Mouse (Mus musculus): ENCODE measurements around the gene Rab40c. TPM values are rescaled to one million over a fixed set of nuclear protein-coding genes. Genes with fewer than 3 reads are reported as not detected.
"Not testable (repeated sequence)": the region's sequence is repeated elsewhere in the genome, so short reads cannot be mapped to it uniquely, and the experiment has no call there.

Gene Rab40c
- total RNA-seq, 2 experiments from 2014 or later: 41.0 to 52.9 TPM

DNA sequence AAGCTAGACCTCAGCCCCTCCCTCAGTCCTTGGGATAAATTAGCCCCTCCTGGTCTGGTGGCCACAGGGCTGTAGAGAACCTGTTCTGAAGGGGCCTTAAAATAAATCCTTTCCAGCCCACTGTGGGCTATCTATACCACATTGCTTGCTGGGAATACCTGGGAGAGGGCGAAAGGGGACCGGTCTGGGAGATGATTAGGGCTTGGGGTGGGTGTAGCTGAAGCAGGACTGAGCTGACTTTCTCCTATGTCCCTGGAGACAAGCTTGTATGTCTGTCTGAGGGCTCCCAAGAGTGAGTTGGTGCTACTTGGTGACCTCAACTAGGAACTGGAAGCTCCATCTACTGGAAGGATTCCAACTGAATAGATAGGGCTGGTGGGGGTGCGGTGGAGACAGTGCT is 42.5 kb downstream of the Rab40c start:
- no peak for DNase-seq (ENCODE audit: extremely low spot score in 1 of 2, low spot score in 1 of 2)

DNA sequence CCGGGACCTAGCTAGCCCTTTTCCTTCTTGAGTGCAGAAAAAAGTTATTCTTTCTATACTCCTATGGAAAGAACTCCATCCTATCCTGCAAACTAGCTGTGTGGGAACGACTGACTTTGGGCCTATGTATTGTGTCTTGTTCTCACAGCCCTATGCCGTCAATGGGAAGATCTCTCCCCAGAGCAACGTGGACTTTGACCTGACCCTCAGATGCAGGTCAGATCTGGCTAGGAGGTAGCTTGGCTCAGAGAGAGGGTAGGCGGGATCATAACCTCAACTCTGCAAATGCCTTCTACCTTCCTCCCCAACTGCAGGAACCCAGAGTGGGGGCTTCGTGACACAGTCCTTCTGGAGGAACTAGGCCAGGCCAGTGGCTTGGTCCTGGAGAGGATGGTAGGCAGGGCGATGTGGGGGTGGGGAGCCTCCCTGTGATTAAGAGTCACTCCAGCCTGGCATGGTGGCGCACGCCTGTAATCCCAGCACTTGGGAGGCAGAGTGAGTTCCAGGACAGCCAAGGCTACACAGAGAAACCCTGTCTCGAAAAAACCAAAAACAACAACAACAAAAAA is 43.1 kb downstream of the Rab40c start:
- no peak for DNase-seq (ENCODE audit: extremely low spot score in 1 of 2, low spot score in 1 of 2)

DNA sequence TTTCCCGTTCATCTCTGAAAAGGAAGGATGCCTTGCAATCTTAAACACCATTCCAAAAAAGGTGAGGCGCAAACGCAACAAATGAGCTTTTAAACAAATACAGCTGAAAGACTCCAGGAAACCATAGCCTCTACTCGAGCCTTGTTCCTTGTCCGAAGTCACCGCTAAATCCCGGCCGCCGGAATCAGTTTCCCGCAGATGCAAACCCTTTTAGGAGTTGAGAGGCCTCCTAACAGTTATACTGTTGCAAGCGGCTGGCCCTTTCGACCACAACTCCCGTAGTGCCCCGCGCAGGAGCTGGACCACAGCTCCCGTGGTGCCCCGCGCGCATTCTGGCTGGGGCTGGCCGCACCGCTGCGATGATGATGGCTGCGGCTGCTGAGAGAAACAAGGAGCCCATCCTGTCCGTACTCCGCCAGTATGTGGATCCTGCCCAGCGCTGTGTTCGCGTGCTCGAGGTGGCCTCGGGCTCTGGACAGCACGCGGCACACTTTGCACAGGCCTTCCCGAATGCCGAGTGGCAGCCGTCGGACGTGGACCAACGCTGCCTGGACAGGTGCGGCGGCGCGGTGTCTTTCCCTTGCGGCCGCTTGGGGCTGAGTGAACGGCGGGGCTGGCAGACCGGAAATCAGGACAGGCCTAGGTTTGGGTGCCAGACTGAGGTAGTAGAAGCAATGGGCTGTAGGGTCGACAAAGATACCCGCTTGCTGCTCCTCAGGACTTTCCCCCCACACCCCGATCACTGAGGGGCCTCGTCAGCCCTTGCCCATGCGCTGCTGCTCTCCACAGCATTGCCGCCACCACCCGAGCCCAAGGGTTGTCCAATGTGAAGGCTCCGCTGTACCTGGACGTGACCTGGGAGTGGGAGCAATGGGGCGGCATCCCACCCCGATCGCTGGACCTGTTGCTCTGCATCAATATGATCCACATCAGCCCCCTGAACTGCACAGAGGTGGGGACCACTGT is 44.1 kb downstream of the Rab40c start:
- DNase-seq (ENCODE audit: extremely low spot score in 1 of 2, low spot score in 1 of 2): peak; percentile 80 to 83

DNA sequence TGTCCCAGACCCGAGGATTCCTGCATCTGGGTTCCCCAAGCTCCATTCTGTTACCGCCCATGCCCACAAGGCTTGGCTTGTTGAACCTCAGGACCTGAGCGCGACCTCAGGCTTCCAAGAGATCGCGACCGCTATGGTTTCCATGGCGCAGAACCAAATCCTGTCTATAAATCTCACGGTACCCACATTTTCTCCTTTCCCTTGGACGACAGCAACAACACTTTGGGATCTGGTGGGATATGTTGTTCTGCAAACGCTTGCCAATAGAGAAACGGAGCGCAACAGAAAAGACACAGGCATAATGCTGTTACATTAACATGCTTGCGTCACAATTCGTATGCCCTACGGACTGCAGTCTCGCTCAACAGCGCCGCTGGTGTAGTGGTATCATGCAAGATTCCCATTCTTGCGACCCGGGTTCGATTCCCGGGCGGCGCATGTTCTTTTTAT is 44.8 kb downstream of the Rab40c start, which contains the start of gene Mettl26:
TSS of gene Mettl26 (plus strand) at position 354 of the 450 bp plus-strand sequence.
- peak; percentile 100 for DNase-seq (ENCODE audit: extremely low spot score in 1 of 2, low spot score in 1 of 2)

DNA sequence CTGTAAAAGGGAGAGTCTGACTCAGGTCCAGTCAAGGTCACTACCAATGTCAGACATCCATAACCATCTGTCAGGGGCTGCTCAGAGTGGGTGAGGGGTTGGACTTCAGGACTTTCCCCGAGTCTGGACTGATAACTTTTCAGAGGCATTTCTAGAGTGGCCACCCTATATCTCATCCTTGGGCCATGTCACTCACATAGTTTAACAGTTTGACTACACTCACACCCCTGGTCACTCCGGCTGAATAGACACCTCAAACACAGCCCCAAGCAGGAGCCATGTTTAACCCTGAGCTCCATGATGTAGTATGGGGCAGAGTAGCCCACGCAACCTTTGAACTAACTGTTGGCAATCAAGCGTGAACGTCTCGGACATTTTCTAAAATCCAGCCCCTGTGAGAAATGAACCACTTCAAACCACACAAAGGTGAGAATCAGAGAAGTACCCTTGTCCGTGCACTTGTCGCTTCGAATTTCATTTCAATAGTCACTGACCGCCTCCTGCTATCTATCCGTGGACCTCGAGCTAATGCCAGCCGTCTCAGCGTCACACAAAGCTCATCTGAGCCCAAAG is 45.3 kb downstream of the Rab40c start:
- no peak for DNase-seq (ENCODE audit: extremely low spot score in 1 of 2, low spot score in 1 of 2)

DNA sequence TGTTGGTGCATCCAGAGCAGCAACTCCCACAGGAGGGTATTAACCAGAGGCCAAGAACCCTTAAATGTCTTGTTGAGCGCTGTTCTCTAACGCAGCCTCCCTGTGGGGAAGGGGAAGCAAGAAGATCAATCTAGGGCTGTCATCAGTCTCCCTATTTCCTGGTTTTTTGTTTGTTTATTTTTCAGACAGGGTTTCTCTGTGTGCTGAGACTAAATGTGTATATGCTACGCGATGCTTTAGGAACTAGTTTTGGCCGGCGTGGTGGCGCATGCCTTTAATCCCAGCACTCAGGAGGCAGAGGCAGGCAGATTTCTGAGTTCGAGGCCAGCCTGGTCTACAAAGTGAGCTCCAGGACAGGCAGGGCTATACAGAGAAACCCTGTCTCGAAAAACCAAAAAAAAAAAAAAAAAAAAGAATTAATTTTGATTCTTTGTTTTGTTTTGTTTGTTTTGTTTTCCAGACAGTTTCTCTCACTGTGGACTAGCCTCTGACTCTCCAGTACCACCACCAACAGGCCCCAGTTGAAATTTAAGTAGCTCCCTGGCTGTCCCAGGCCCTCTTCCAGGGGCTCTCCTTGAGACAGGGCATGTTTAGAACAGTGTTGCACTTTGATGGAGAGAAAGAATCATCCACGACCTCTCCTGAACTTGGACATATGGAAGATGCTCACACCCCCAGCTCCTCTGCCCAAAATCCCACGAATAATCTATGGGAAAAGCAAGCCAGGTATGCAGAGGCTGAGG is 46.0 kb downstream of the Rab40c start:
- no peak for DNase-seq (ENCODE audit: extremely low spot score in 1 of 2, low spot score in 1 of 2)

DNA sequence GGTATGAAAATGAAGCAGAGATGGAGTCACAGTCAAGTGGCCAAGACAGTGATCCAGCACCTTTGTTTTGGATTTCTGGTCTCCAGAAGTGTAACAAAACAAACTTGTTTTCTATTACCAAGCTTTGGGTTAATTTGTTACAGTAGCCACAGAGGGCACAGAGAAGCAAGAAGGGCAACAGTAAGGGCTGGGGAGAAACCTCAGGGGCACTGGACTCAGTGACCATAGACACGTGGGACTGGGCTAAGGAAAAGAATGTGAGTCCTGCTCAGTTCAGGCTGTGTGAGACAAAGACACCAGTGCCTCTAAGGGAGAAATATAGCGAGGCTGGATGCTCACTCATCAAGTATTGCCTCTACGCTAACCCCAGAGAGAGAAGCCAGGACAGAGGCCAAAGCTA is 46.9 kb downstream of the Rab40c start:
- no peak for DNase-seq (ENCODE audit: extremely low spot score in 1 of 2, low spot score in 1 of 2)

DNA sequence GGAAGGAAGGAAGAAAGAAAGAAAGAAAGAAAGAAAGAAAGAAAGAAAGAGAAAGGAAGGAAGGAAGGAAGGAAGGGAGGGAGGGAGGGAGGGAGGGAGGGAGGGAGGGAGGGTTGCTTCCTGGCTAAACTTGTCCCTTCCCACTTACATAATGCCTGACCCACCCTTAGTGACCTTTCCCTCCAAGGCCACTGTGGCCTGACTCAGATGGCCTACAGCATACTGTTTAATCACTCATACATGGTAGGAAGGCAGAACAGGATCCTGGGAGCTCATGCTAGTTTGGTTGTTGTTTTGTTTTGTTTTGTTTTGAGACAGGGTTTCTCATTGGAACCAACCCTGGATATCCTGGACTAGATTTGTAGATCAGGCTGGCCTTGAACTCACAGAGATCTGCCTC is 48.0 kb downstream of the Rab40c start:
- not testable (repeated sequence) for DNase-seq (ENCODE audit: extremely low spot score in 1 of 2, low spot score in 1 of 2)

DNA sequence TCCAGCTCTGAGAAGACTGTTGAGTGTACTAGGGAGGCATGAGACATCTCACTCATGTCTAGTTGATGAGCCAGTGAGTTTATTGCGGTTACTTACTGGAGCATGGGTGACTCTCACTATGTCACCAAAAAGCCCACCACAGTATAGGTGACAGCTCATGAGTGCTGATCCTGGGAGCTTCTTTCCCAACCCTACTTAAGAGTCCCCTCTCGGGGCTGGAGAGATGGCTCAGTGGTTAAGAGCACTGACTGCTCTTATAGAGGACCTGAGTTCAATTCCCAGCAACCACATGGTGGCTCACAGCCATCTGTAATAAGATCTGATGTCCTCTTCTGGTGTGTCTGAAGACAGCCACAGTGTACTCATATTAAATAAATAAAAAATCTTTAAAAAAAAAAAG is 49.6 kb downstream of the Rab40c start:
- no peak for DNase-seq (ENCODE audit: extremely low spot score in 1 of 2, low spot score in 1 of 2)

DNA sequence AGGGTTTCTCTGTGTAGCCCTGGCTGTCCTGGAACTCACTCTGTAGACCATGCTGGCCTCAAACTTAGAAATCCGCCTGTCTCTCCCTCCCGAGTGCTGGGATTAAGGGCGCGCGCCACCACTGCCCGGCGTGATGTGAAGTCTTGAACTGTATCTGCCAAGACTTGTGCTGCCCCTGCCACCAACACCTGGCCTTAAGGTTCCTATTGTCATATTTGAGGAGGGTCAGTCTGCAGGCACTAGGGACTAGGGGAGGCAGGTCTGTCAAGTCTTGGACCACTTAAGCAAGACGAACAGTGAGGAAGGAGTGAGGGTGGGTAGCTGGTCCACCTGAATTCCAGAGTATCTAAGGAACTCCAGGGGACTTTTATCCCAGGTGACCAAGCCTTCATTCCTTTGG is 50.0 kb downstream of the Rab40c start:
- no peak for DNase-seq (ENCODE audit: extremely low spot score in 1 of 2, low spot score in 1 of 2)

DNA sequence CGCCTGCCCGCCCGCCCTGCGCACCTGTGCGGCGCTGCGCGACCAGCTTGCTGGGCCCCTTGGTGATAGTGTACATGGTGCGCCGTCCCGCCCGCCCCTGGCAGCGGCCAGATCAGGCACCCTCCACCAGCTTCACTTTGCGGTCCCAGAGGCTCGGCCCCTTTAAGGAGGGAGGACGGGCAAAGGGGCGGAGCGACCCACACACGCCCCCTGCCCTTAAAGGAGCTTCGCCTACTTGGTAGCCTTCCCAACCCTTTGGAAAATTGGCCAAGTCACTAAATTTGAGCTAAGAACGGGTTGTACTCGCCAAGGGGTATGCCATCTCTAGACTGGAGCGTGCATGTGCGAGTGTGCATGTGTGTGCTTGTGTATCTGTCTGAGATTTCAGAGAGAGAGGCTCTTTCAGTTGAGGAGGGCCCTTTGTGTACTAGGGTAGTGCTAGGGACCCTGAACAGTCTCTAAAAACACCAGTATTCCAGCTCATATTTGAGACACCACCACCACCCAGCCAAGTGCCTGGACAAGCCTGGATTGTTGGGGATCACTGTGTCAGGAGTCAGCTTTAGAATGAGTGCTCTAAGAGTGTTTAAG is 50.8 kb downstream of the Rab40c start, which contains the start of gene Mcrip2:
TSS of gene Mcrip2 (minus strand) at position 164 of the 591 bp plus-strand sequence.
- DNase-seq (ENCODE audit: extremely low spot score in 1 of 2, low spot score in 1 of 2): peak; percentile 62 to 64

DNA sequence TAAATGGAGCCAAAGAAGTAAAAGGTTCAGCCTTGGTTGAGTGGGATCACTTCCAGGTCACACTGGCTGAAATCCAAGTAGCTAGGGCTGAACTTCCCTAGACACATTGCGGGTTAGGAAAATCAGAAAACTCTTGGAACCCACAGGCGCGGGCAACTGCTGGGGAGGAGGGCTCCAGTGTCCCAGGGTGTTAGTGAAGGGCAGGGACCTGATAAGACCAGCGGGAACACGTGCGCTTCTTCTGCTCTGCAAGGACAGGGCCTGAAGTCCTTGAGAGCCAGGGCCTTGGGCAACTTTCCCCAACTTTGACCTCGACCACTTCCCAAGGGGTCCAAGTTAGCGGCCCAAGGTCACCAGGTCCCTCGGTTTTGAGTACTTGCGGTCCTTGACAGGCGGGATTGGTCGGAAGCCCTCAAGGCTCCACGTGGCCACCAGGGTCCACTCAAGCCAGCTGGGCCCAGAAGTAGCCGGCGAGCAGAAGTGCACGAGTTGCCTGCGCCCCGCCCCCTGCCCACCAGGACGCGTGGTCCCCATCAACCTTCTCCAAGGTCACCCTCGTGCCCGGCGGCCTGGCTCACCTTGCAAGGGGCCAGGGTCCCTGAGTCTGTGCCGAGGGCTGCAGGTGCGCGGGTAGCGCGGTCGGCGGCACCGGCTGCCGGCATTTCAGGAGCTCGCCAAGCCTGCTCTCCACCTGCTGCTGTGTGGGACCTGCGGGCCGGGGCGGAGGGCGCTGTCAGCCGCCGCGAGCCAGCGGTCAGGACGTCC is 51.5 kb downstream of the Rab40c start:
- no peak for DNase-seq (ENCODE audit: extremely low spot score in 1 of 2, low spot score in 1 of 2)

DNA sequence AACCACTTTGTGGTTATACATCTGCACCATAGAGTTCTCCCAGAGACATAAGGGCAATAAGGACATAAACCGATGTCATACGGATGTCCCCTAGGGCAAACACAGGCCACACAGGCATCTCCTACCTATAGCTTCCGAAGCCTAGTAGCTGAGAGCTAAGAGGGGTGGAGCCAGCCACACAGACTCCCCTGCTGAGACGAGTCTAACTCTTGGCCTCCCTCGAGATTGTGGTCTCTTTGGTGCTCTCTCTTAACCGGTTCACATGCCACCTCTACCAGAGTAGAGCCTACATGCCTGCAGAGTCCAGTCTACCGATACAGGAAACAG is 52.1 kb downstream of the Rab40c start:
- DNase-seq (ENCODE audit: extremely low spot score in 1 of 2, low spot score in 1 of 2): no peak

DNA sequence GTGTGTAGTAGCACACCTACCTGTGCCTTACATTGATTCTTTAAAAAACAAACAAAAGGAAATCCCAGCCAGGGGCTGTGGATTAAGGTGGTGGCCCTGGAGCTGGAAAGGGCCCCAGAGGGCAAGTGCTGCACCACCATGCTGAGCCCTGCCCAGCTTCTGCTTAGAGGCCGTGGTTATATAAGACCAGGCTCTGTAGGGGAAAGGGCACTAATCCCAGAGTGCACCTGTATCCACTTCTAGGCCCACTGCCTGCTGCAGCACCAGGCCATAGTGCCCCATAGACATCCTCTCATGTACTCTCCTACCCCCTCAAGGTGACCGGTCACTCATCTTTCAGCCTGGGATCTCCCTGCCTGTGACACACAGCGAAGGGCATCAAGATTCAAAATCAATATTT is 53.4 kb downstream of the Rab40c start:
- DNase-seq (ENCODE audit: extremely low spot score in 1 of 2, low spot score in 1 of 2): no peak

DNA sequence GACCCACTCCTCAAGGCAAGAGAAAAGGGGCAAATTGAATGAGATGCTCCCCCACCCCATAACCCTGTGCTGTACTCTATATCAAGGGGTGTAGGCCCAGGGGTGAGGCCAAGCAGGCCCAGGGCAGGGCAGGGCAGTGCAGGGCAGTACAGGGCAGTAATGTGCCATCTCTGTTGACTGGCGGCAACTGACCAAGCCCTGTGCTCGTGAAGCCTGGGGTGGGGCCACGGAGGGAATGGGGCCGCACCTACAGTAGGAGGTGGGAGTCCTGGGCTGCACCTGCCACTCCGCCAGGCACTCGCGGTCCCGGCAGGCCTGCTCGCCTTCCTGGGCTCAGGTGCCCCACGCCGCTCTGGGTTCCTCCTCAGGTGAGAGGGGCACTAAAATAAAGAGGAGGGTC is 54.2 kb downstream of the Rab40c start:
- DNase-seq (ENCODE audit: extremely low spot score in 1 of 2, low spot score in 1 of 2): no peak

DNA sequence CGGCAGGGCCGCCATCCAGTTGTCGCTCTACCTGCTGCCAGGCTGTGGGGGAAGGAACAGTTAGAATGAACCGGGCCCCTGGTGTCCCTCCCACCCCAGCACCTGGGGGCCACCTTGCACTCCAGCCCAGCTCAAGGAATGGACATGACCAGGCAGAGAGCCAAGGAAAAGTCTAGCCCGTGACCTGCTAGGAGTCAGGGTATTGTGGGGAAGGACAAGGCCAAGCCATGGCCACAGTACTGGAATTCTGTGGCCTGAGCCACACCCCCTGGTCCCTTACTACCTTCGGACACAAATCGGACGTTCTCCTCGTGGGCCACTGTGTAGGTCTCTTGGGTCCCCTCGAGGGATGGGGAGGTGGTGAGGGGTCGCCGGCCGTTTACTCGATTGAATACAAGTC is 55.2 kb downstream of the Rab40c start:
- DNase-seq (ENCODE audit: extremely low spot score in 1 of 2, low spot score in 1 of 2): no peak

DNA sequence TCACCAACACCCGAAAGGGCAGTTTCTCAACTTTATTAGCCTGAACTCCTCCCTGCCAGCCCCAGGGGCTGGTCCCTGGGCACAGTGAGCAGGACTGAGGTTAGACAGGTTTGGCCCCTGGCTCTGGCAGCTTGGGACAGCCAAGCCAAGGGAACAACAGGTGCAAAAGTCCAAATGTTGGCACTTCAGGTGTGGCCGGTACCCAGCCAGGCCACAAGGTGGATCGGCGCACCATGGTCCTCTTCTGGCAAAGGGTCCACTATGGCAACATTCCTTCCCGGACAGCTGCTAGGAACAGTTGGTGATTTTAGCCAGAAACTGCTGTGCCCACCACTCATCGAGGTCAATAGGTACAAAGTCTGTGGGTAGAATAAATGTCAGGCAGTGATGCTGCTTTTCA is 55.8 kb downstream of the Rab40c start:
- no peak for DNase-seq (ENCODE audit: extremely low spot score in 1 of 2, low spot score in 1 of 2)

DNA sequence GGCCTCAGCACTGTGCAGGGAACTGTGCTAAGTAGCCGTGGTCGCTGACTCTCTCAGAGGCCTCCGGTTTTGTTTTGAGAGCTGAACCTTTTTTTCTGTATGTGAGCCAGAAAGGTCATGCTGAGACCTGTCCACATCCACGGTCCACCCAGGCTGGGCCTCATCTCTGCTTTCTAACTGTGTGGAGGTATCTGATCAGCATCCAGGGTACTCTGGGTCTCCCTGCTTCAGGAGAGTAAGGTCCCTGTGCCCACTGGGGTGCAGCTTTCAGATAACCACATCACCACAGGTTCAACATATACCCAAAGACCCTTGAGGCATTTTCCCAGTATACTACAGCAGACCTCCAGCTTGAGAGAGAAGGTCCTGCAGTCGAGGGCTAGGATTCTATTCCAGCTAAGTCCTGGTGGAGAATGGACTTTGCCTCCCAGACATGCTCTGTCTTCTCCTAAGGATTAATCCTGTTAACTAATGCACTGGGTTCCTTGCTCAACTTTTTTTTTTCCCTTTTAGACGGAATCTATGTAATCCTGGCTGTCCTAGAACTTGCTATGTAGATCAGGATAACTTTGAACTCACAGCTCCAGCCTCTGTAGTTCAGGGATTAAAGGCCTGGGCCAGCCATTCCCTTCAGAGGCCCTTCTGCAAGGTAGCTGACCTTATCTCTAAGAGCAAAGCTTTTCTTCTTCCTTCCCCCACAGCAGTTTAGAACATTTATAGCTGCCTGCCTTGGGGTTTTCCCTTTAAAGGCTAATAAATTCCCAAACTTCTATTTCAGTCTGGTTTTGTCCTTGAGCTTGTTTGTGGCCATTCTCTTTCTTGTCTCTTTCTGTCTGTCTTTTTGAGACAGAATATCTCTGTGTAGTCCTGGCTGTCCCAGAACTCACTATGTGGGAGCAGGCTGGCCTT is 57.6 kb downstream of the Rab40c start:
- no peak for DNase-seq (ENCODE audit: extremely low spot score in 1 of 2, low spot score in 1 of 2)
